Mouse (Mus musculus) R1 (cell line): ENCODE measurements at regions not wholly inside any gene's neighbourhood (a gene's known extent, or its start where the extent isn't known, plus 50 kb on each side); places are given as distances from the start of the nearest gene placed in this dataset.
A peak's percentile ranks its signal among the peaks of the same experiment; 100 is the strongest.

ENCODE experiments used
- DNase-seq: peaks from one replicate; pipeline ENCODE4 v3.0.0-alpha.2; 2018; ENCODE audit warnings: low read depth, low spot score

DNA sequence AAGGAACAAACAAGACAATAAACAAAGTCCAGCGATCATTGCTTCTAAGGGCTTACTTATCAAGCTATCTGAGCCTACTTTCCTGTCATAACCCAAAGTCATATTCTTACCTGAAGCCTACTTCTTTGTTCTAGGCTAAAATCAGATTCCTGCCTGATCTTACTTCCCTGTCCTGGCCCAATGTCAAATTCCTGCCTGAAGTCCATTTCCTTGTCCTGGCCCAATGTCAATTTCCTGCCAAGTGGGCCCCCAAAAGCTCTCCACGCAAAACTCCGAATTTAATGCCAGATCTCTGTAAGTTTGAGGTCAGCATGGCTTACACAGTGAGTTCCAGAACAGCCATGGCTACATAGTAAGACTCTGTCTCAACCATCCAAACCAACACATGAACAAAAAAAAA is 74.3 kb upstream of the Cwc22 start:
- no peak for DNase-seq

DNA sequence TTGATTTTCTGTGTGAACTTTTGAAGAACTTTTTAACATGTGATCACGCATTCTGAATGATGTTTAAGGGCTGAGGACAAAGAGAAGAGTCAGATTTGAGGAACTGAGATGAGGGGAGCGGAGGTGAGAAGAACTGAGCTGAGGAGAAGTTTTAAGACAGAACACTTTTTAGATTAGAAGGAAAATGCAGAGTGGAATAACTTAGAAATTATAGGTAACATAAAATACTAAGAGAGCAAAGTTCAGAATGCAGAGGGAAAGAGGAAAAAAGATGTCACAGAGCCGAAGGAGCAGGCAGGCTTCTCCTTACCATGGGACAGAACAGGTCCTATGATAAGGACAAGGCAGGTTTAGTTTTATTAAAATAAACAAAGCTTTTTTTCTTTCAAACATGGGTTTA is 73.7 kb upstream of the Cwc22 start:
- DNase-seq, result no peak

DNA sequence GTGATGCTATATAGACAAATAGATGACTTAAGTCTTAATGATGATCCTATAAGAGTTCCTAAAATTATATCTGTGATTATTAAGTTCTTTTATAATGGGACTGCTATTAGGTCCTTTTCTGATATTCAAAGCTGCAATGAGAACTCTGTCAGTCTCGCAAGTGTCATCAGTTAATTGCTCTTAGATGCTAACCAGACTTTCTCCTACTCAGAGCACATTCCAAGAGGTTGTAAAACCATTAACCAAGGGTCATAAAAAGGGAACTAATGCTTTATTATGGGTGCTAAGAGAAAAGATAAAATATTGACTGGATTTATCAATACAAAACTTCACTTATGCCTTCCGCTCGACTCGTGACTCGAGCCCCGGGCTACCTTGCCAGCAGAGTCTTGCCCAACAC is 66.3 kb upstream of the Cwc22 start:
- peak; percentile 10 for DNase-seq

DNA sequence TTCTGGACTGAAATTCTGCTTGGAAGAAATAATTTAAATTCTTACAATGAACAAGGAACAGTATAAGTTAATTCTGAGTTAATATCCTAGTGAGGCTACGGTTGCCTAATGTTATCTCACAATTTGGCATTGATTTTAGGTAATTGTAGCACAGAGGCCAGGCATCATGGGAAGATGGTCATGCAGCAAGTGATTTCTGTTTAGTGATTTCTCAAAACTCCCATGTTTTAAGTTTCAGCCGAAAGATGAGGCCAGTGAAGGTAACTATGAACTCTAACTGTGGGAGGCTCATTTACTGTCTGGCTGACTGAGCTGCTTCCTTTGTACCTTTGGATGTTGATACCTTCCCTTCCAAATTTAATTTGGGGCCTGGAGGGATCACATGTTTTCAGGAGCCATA is 65.6 kb upstream of the Cwc22 start:
- no peak for DNase-seq

DNA sequence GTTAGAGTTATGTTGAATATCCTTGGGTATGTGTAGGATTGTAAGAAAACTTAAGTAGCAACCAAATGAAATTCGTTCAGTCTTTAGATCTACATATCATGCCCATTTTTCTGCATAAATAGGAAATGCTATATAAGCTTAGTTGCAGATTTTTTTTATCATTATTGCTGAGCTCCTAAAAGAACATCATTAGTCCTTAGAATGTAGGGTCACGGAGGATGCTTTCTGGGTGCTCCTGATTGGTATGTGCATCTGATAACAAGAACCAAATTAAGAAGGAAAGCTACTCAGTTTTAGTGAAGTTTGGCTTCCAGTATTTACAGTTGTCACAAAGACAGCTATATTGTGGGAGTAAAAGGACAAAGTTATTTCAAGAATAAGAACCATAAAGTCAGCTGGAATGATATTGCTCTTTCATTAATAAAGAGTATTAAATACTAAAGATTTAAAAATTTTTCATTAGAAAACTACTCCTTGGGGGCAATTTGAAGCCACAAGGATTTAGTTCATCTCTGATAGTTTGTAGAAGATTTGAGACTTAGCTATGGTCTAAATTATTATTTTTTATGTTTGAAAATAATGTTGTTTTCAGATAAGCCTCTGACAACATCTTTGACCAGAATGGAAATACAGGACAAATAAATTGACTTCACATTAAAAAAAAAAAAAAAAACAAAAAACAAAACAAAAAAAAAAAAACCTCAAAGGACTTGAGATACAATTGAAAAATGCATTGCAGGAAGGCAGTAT is 65.1 kb upstream of the Cwc22 start:
- no peak for DNase-seq

DNA sequence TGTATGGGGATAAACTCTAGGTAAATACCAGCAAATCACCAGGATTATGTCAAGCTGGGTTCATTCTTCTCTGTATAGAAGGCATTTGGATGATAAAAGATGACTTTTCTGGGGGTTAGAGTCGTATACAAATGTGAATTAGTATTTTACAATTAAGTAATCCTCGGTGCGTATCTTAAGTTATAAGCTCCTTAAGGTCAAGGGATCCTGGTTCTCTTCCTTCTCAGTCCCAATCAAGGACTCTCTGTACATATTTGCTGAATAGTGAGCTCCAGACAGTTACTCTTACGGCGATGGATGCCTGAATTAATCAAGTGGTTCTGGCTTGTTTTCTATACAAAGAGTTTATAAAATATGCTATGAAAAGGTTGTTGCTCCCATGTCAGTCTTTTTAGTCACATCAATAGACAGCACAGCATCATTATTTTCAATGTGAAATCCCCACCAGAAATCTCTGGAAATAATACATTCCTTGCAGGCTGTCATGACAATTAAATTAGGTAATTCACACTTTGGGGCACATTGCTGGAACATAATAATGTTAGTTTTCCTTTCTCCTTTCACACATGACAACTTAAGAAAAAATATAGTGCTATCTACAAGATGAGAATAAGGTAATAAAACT is 64.0 kb upstream of the Cwc22 start:
- DNase-seq, result no peak

DNA sequence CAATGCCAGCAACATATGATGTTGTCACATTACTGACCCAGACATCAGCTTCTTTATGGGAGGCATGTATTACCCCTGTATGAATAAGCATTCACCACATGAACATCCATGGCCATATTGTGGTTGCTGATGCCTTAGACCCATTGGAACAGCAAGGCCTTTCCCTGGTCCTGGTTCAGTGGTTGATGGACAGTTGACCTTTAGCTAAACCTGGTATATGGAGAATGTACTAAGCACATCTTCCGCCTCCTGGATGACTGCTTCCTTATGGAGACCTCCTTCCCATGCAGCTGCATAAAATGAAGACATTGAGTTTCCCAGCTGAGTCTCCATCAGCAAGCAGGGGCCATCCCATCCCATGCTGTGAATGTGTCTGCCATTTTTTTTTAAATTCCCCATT is 61.9 kb upstream of the Cwc22 start:
- no peak for DNase-seq

DNA sequence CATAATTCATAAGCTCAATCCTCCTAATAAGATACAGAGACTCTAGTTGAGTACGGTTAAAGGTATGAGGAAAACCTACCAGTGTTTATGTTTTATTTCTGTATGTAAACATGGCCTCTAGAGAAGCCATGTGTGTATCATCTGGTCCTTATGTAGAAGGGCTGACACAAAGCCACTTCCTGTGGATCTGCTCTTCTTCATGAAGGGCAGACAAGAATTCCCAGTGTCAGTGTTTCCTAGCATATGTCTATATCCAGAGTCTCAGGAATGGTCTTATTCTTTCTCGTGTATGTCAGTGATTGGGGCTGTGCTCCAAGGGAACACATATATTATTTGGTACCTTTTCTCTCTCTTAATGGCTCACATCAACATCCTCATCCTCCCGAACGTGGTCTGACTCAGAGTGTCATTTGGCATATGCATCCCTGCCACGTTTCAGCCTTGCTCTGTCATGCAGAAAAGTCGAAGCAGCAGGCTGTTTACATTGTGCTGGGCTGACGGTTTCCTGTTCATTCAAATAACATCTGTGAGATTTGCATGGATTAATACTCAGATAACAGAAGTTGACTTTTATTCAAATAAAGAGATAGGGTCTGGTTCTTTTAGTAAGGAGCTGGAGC is 59.3 kb upstream of the Cwc22 start:
- no peak for DNase-seq

DNA sequence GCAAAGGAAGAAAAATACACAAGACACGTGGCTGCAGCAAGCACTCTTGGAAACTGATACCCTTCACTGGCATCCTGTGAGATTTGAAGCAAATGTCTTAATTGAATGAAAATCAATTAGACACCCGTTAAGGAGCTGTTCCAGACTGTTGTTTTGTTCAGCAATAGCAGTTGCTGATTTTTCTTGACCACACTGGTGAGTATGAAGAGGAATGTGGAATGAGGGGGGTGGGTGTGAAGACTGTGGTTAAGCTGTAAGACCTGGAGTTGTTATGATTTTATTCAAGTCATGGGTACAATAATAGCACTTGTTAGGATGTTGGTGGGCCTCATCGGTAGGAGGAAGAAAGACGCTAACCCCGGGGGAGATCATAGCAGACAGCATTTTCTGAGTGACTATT is 58.3 kb upstream of the Cwc22 start:
- no peak for DNase-seq
